Mouse (Mus musculus): ENCODE data around the gene Tmem256. TPM values are rescaled to one million over a fixed set of nuclear protein-coding genes. Genes with fewer than 3 reads are reported as not detected.

The Tmem256 gene
- polyA plus RNA-seq, 2 experiments: 240 to 382 TPM

DNA sequence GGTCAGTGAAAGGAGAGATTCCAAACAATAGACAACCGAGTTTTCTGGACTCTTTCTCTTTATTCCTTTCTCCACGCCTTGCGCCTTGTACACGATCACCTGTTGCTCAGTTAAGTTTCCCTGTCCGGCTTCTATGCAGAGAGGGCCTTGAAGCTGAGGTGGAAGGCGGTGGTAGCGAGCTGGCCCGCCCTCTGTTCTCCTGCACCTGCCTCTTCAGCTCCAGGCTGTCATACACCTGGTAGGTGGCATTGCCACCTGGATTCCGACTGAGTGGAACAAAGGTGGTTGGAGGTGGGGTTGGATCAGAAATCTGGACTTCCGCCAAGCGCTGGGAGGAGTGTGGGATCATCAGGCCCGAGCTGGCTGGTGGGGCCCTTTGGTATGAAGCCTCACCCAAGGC, 21.8 kb upstream of the Tmem256 start:
- H3K4me3 ChIP-seq (replicated peaks; ENCODE audit: low read length): no peak overlapping the region
- no peaks in the 10 kb centered on the region for H3K27me3 ChIP-seq (ENCODE audit: control insufficient read depth, insufficient read depth, low read length)
- H3K27ac ChIP-seq (replicated peaks; ENCODE audit: low read depth, low read length): no peak overlapping the region
- no peaks in the 10 kb centered on the region for H3K4me1 ChIP-seq (ENCODE audit: control insufficient read depth, insufficient read depth, low read length)
- H3K9me3 ChIP-seq (ENCODE audit: control insufficient read depth, low read length): 0 out of 2 replicates have a peak, but pooled peaks cover 8% of the 10 kb centered on the region
- H3K4me2 ChIP-seq (replicated peaks; ENCODE audit: low read depth, low read length, severe bottlenecking): no peak overlapping the region
- no peak for TF ChIP-seq POLR2A (IDR thresholded peaks at IDR 0.05; ENCODE audit: borderline replicate concordance, extremely low read depth, insufficient read depth, insufficient read length)
- no peaks in the 10 kb centered on the region for H3K36me3 ChIP-seq (ENCODE audit: control insufficient read depth, insufficient read depth, low read length)
- ATAC-seq (ENCODE audit: low FRiP score, low read depth) (no peak), DNase-seq (ENCODE audit: low spot score) (no peak)
- WGBS: 91% methylated on average over 12 of the region's 12 CpGs
- H3K9ac ChIP-seq (ENCODE audit: low read depth, low read length, severe bottlenecking): no peak overlapping the region

DNA sequence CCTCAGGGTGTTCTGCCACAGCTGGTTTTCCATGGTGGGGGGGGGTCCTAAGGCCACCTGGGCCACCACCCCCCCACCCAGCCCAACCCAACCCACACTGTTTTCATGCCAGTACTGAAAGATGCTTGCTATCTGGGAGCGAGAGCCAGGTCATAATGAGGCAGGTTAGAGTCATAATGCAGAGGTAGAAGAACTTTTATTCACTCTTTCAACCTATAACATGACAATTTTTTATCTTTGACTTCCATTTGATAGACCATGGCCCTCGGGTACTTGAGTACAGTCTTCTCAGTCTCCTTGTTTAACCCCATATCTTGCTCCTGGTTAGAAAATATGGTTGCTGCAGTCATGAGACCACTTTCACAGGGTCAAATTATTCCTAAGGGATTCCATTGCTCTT, 19.9 kb upstream of the Tmem256 start, which contains the start of gene Spem2:
Gene Spem2, minus strand, starts transcription at position 101 of the 400 bp plus-strand sequence.
- WGBS: 86% methylated on average over 2 of the region's 2 CpGs
- no peak within 1 kb of the TSS for H3K4me3 ChIP-seq (replicated peaks; ENCODE audit: low read length)
- no peak within 1 kb of the TSS for H3K4me2 ChIP-seq (replicated peaks; ENCODE audit: low read depth, low read length, severe bottlenecking)
- H3K36me3 ChIP-seq (ENCODE audit: control insufficient read depth, insufficient read depth, low read length): no peaks in the 10 kb centered on the region
- H3K27me3 ChIP-seq (ENCODE audit: control insufficient read depth, insufficient read depth, low read length): no peaks in the 10 kb centered on the region
- TF ChIP-seq POLR2A (IDR thresholded peaks at IDR 0.05; ENCODE audit: borderline replicate concordance, extremely low read depth, insufficient read depth, insufficient read length): no peak
- H3K27ac ChIP-seq (replicated peaks; ENCODE audit: low read depth, low read length): no peak within 1 kb of the TSS
- H3K9me3 ChIP-seq (ENCODE audit: control insufficient read depth, low read length): 0 out of 2 replicates have a peak, but pooled peaks cover 8% of the 10 kb centered on the region
- no peak for ATAC-seq (ENCODE audit: low FRiP score, low read depth)
- H3K9ac ChIP-seq (ENCODE audit: low read depth, low read length, severe bottlenecking): no peak within 1 kb of the TSS
- H3K4me1 ChIP-seq (ENCODE audit: control insufficient read depth, insufficient read depth, low read length): no peaks in the 10 kb centered on the region
- DNase-seq (ENCODE audit: low spot score): no peak

DNA sequence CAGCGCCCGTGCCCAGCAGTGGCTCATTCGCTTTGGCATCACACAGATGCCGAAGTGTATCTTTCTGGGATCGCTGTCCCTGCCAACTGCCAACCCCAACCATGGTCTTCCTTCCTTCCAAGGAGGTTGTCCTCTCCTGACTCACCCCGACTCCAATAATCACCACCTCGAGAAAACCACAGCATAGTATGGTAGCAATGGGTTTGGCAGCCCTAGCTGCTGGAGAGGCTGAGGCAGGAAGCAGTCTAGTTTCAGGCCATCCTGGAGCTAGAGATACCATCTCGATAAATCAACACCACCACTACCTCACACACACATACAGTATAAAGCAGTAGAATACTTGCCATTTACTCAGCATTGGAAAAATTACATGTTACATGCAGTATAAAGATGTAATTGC, 19.4 kb upstream of the Tmem256 start:
- Histone ChIP-seq H3K9me3 (ENCODE audit: control insufficient read depth, low read length) (0 out of 2 replicates have a peak, but pooled peaks cover 8% of the 10 kb centered on the region), H3K27me3 (ENCODE audit: control insufficient read depth, insufficient read depth, low read length) (no peaks in the 10 kb centered on the region), H3K27ac (replicated peaks; ENCODE audit: low read depth, low read length) (no peak overlapping the region), H3K4me2 (replicated peaks; ENCODE audit: low read depth, low read length, severe bottlenecking) (no peak overlapping the region), H3K4me1 (ENCODE audit: control insufficient read depth, insufficient read depth, low read length) (no peaks in the 10 kb centered on the region), H3K9ac (ENCODE audit: low read depth, low read length, severe bottlenecking) (no peak overlapping the region), H3K36me3 (ENCODE audit: control insufficient read depth, insufficient read depth, low read length) (no peaks in the 10 kb centered on the region), H3K4me3 (replicated peaks; ENCODE audit: low read length) (no peak overlapping the region)
- no peak for DNase-seq (ENCODE audit: low spot score)
- 97% methylated on average over 8 of the region's 8 CpGs for WGBS
- no peak for TF ChIP-seq POLR2A (IDR thresholded peaks at IDR 0.05; ENCODE audit: borderline replicate concordance, extremely low read depth, insufficient read depth, insufficient read length)
- no peak for ATAC-seq (ENCODE audit: low FRiP score, low read depth)

DNA sequence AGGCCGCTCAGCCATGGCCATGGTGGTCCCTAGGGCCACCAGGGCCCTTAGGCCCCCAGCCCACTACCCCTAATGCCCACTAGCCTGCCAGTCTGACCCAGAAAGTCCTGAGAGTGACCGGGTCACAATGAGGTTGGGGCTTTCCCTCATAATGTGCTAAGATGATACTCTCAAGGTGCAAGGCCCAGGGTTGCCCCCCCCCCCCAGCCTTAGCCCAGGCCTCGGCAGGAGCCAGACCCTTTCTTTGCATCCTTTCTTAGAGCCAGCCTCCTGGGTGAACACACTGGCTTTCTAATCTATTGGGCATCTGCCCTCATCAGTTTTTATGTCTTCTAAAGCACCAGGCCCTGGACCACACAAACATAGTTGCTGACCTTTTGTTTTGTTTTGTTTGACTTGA, 16.2 kb upstream of the Tmem256 start, which contains the start of gene Spem1:
Gene Spem1, minus strand, starts transcription at position 101 of the 400 bp plus-strand sequence.
- H3K27me3 ChIP-seq (ENCODE audit: control insufficient read depth, insufficient read depth, low read length): no peaks in the 10 kb centered on the region
- H3K4me1 ChIP-seq (ENCODE audit: control insufficient read depth, insufficient read depth, low read length): no peaks in the 10 kb centered on the region
- no peak within 1 kb of the TSS for H3K27ac ChIP-seq (replicated peaks; ENCODE audit: low read depth, low read length)
- 88% methylated on average over 3 of the region's 3 CpGs for WGBS
- ATAC-seq (ENCODE audit: low FRiP score, low read depth) (no peak), DNase-seq (ENCODE audit: low spot score) (no peak)
- H3K9me3 ChIP-seq (ENCODE audit: control insufficient read depth, low read length): 0 out of 2 replicates have a peak, but pooled peaks cover 8% of the 10 kb centered on the region
- no peak within 1 kb of the TSS for H3K4me2 ChIP-seq (replicated peaks; ENCODE audit: low read depth, low read length, severe bottlenecking)
- no peak for TF ChIP-seq POLR2A (IDR thresholded peaks at IDR 0.05; ENCODE audit: borderline replicate concordance, extremely low read depth, insufficient read depth, insufficient read length)
- H3K4me3 ChIP-seq (replicated peaks; ENCODE audit: low read length): no peak within 1 kb of the TSS
- no peak within 1 kb of the TSS for H3K9ac ChIP-seq (ENCODE audit: low read depth, low read length, severe bottlenecking)
- H3K36me3 ChIP-seq (ENCODE audit: control insufficient read depth, insufficient read depth, low read length): peaks cover 28% of the 10 kb centered on the region

DNA sequence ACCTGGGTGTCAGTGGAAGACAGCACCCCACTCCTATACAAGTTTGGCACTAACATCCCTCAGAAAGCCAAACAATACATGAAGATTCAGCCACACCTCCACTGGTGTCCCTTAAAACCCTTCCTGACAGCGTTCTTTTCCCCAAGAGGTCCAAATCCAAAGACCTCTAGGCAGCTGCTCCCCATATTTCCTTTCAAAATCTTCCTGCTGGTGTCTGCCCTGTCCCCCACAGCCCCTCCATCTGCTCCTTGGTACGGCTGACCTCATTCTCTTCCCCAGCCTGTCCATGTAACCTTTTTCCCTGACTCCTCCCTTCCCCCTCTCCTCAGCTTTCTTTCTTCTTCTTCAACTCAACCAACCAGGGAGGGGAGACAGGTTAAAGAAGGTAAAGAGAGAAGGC, 14.9 kb upstream of the Tmem256 start:
- TF ChIP-seq POLR2A (IDR thresholded peaks at IDR 0.05; ENCODE audit: borderline replicate concordance, extremely low read depth, insufficient read depth, insufficient read length): no peak
- no peaks in the 10 kb centered on the region for H3K4me1 ChIP-seq (ENCODE audit: control insufficient read depth, insufficient read depth, low read length)
- no peak overlapping the region for H3K9ac ChIP-seq (ENCODE audit: low read depth, low read length, severe bottlenecking)
- H3K4me2 ChIP-seq (replicated peaks; ENCODE audit: low read depth, low read length, severe bottlenecking): no peak overlapping the region
- ATAC-seq (ENCODE audit: low FRiP score, low read depth) (no peak), DNase-seq (ENCODE audit: low spot score) (no peak)
- H3K9me3 ChIP-seq (ENCODE audit: control insufficient read depth, low read length): no peaks in the 10 kb centered on the region
- WGBS: 73% methylated on average over 2 of the region's 2 CpGs
- no peaks in the 10 kb centered on the region for H3K27me3 ChIP-seq (ENCODE audit: control insufficient read depth, insufficient read depth, low read length)
- no peak overlapping the region for H3K4me3 ChIP-seq (replicated peaks; ENCODE audit: low read length)
- H3K36me3 ChIP-seq (ENCODE audit: control insufficient read depth, insufficient read depth, low read length): peaks cover 42% of the 10 kb centered on the region
- H3K27ac ChIP-seq (replicated peaks; ENCODE audit: low read depth, low read length): no peak overlapping the region
